ENCODE assay signal across 8 mouse cellular contexts in the genomic region with DNA sequence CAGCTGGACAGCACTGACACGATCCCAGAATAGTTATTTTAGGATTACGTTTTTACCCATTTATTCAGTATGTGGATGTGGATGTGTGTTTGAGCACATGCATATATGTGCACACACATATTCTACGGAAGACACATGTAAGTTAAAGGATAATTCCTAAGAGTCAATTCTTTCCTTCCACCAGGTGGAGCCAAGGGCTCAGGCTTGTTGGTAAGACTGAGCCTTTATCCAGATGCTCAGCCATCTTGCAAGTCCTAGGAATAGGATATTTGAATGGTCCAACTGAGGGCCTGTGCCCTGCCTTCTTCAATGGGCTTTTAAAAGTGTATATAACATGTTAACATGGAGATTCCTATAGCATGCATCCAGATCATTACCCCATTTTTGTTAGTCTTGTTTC. TPM values are rescaled to one million over a fixed set of nuclear protein-coding genes. Genes with fewer than 3 reads are reported as not detected.
DNase-seq lines count a peak whose midpoint lies in the region; ATAC-seq lines count a peak whose summit lies in the region.
"Had no signal": no experiment of that assay in that cellular context is flagged by ENCODE, and none has a peak within 500 bp of the region (broad histone marks: within the 10 kb centered on the region; RNA-seq: fewer than 3 reads in every experiment).

No protein-coding gene starts in this region.

- no peak overlapping the region for H3K27ac ChIP-seq in hindbrain, embryonic 11.5 days (ENCODE audit: low read depth, low read length)
- H3K27ac ChIP-seq in hindbrain, embryonic 10.5 days, result no peak overlapping the region
- H3K27ac ChIP-seq: stomach, embryonic 15.5 days had no signal

- no peak overlapping the region for H3K4me2 ChIP-seq in hindbrain, embryonic 11.5 days (replicated peaks; ENCODE audit: low read depth, low read length)
- H3K4me2 ChIP-seq: stomach, embryonic 15.5 days had no signal

- H3K4me1 ChIP-seq in hindbrain, embryonic 11.5 days (replicated peaks; ENCODE audit: control insufficient read depth, insufficient read depth, low read length), result no peaks in the 10 kb centered on the region
- 0 out of 2 replicates have a peak, but pooled peaks cover 4% of the 10 kb centered on the region for H3K4me1 ChIP-seq in hindbrain, embryonic 10.5 days (replicated peaks)
- H3K4me1 ChIP-seq: stomach, embryonic 15.5 days had no signal

- ATAC-seq in hindbrain, embryonic 11.5 days (ENCODE audit: low FRiP score), result no peak
- 0 out of 2 replicates have a peak, but pooled peaks have one; percentile 52 for ATAC-seq in megakaryocyte-erythroid progenitor cell, adult 5-6 weeks (replicated peaks; ENCODE audit: low FRiP score, low TSS enrichment, poor library complexity, severe bottlenecking)

- no peaks in the 10 kb centered on the region for H3K36me3 ChIP-seq in hindbrain, embryonic 11.5 days (ENCODE audit: control insufficient read depth, insufficient read depth, low read length)
- no peaks in the 10 kb centered on the region for H3K36me3 ChIP-seq in hindbrain, embryonic 10.5 days
- H3K36me3 ChIP-seq: stomach, embryonic 15.5 days had no signal

- DNase-seq in hindbrain, embryonic 11.5 days (ENCODE audit: low spot score), result peak; percentile 14
- DNase-seq in hindbrain, embryonic 10.5 days (ENCODE audit: low spot score), result no peak
- peak; percentile 13 for DNase-seq in urinary bladder, postnatal 14 days (ENCODE audit: low spot score)
- no peak for DNase-seq in urinary bladder, postnatal 25 days (ENCODE audit: low spot score)
- DNase-seq in frontal cortex, postnatal 36 days (ENCODE audit: low spot score in 2 of 2), result peak; percentile 21 to 81
- no peak for DNase-seq in urinary bladder, postnatal 36 days (ENCODE audit: low spot score in 2 of 2)

- H3K9ac ChIP-seq in hindbrain, embryonic 11.5 days (ENCODE audit: low read depth, low read length), result no peak overlapping the region
- H3K9ac ChIP-seq: stomach, embryonic 15.5 days had no signal

- no peaks in the 10 kb centered on the region for H3K9me3 ChIP-seq in hindbrain, embryonic 11.5 days (ENCODE audit: control insufficient read depth, low read length)
- no peaks in the 10 kb centered on the region for H3K9me3 ChIP-seq in hindbrain, embryonic 10.5 days
- H3K9me3 ChIP-seq: stomach, embryonic 15.5 days had no signal

- H3K27me3 ChIP-seq in hindbrain, embryonic 11.5 days (ENCODE audit: control insufficient read depth, insufficient read depth, low read length), result no peaks in the 10 kb centered on the region
- no peaks in the 10 kb centered on the region for H3K27me3 ChIP-seq in hindbrain, embryonic 10.5 days (ENCODE audit: insufficient read depth, poor library complexity, severe bottlenecking)
- H3K27me3 ChIP-seq: stomach, embryonic 15.5 days had no signal

- no peak overlapping the region for H3K4me3 ChIP-seq in hindbrain, embryonic 11.5 days (ENCODE audit: low read depth, low read length)
- no peak overlapping the region for H3K4me3 ChIP-seq in hindbrain, embryonic 10.5 days
- H3K4me3 ChIP-seq: stomach, embryonic 15.5 days had no signal

- WGBS in hindbrain, embryonic 11.5 days, result 81% methylated on average over 3 of the region's 3 CpGs
- WGBS in hindbrain, embryonic 10.5 days, result 90% methylated on average over 3 of the region's 3 CpGs

RNA-seq across cellular contexts. Expression of a gene that starts 38.8 kb away (rescaled TPM):
- polyA plus RNA-seq in hindbrain, embryonic 11.5 days (2014; fragmentation: Nextera tagmentation; extraction: Ambion mirVana), result 11.4 and 11.5 TPM in 2 replicates
- 13.0 and 17.3 TPM in 2 replicates for polyA plus RNA-seq in hindbrain, embryonic 10.5 days (2016; fragmentation: Nextera tagmentation; extraction: Ambion mirVana)
- total RNA-seq in megakaryocyte-erythroid progenitor cell, adult 5-6 weeks (2014; fragmentation: Nextera tagmentation), result 40.7 and 56.0 TPM in 2 replicates
- total RNA-seq in megakaryocyte-erythroid progenitor cell, adult 5-6 weeks (2017), result 44.9 and 48.9 TPM in 2 replicates

RNA-seq across cellular contexts. Expression of a gene that starts 43.9 kb away (rescaled TPM):
- 3.3 and 5.8 TPM in 2 replicates for polyA plus RNA-seq in hindbrain, embryonic 11.5 days (2014; fragmentation: Nextera tagmentation; extraction: Ambion mirVana)
- 0.93 and 1.9 TPM in 2 replicates for polyA plus RNA-seq in hindbrain, embryonic 10.5 days (2016; fragmentation: Nextera tagmentation; extraction: Ambion mirVana)
- total RNA-seq in megakaryocyte-erythroid progenitor cell, adult 5-6 weeks (2014; fragmentation: Nextera tagmentation), result not detected in 2 replicates
- not detected in 2 replicates for total RNA-seq in megakaryocyte-erythroid progenitor cell, adult 5-6 weeks (2017)

Comparison
In these comparisons a context has a peak if more than half of its experiments do, and no peak if none do; other contexts are left out.
1. DNase-seq: peak in hindbrain, embryonic 11.5 days (single experiment), urinary bladder, postnatal 14 days (single experiment) and frontal cortex, postnatal 36 days (2 of 2); none in hindbrain, embryonic 10.5 days (single experiment), urinary bladder, postnatal 25 days (single experiment) and urinary bladder, postnatal 36 days (0 of 2).